Mouse (Mus musculus) kidney, embryonic 14.5 days (tissue): ENCODE results near the gene Dhx32. TPM values are rescaled to one million over a fixed set of nuclear protein-coding genes. Genes with fewer than 3 reads are reported as not detected.

ENCODE experiments used
- ATAC-seq: fragments of 200-750 bp; cut with Nextera tagmentation; 2 replicates; pipeline ENCODE4 v1.8.0; 2017; ENCODE audit warnings: moderate number of reproducible peaks, mild to moderate bottlenecking, moderate TSS enrichment, moderate library complexity; ENCODE audit not compliant: low FRiP score, low TSS enrichment
- H3K27ac ChIP-seq: fragments of 300-500 bp; sonication (generic); 2 replicates; pipeline ENCODE4 v1.5.1; 2014; ENCODE audit warnings: low read depth, mild to moderate bottlenecking, low read length, moderate library complexity, mixed read lengths
- H3K27me3 ChIP-seq: fragments of 300-500 bp; sonication (generic); 2 replicates; pipeline ENCODE4 v1.6.1; 2014; ENCODE audit warnings: mild to moderate bottlenecking, low read length; ENCODE audit not compliant: control insufficient read depth, insufficient read depth
- H3K36me3 ChIP-seq: fragments of 300-500 bp; sonication (generic); 2 replicates; pipeline ENCODE4 v1.6.1; 2014; ENCODE audit warnings: low read length, mixed read lengths; ENCODE audit not compliant: control insufficient read depth, insufficient read depth
- H3K4me1 ChIP-seq: fragments of 300-500 bp; sonication (generic); 2 replicates; pipeline ENCODE4 v1.6.1; 2014; ENCODE audit warnings: low read length, mixed read lengths; ENCODE audit not compliant: control insufficient read depth, insufficient read depth
- H3K4me2 ChIP-seq: fragments of 300-500 bp; sonication (generic); replicated peaks from 2 replicates; pipeline ENCODE4 v1.6.1; 2014; ENCODE audit warnings: low read depth, mild to moderate bottlenecking, low read length
- H3K4me3 ChIP-seq: fragments of 300-500 bp; sonication (generic); 2 replicates; pipeline ENCODE4 v1.5.1; 2014; ENCODE audit warnings: mild to moderate bottlenecking, low read length
- H3K9ac ChIP-seq: fragments of 300-500 bp; sonication (generic); 2 replicates; pipeline ENCODE4 v1.6.1; 2014; ENCODE audit warnings: low read depth, mild to moderate bottlenecking, low read length, moderate library complexity
- H3K9me3 ChIP-seq: fragments of 300-500 bp; sonication (generic); 2 replicates; pipeline ENCODE4 v1.6.1; 2016; ENCODE audit warnings: low read length; ENCODE audit not compliant: control insufficient read depth
- WGBS: fragments of 180-500 bp; shearing (Covaris S2); extraction: QIAGEN DNeasy Blood & Tissue Kit; methylation state at CpG from one replicate; pipeline ENCODE4 v1.1.7; 2014; 5-methylcytosine and 5-hydroxymethylcytosine counted together
- polyA plus RNA-seq: library from polyadenylated mRNA; unstranded; fragments of >200 nt; fragmentation: Nextera tagmentation; extraction: Ambion mirVana; gene quantifications from 2 replicates; pipeline ENCODE4 v1.2.1, GENCODE M21; 2014

Gene Dhx32
- polyA plus RNA-seq, 1 experiment from 2014 or later = 19.9 TPM

- Histone ChIP-seq H3K9ac (no peak overlapping the region), H3K27ac (no peak overlapping the region), H3K9me3 (no peaks in the 10 kb centered on the region), H3K4me1 (0 out of 2 replicates have a peak, but pooled peaks cover 4% of the 10 kb centered on the region), H3K27me3 (no peaks in the 10 kb centered on the region), H3K36me3 (peaks cover 38% of the 10 kb centered on the region), H3K4me3 (no peak overlapping the region), H3K4me2 (no peak overlapping the region)
- no peak for ATAC-seq
- WGBS = 81% methylated on average over 10 of the region's 10 CpGs
Measured at GRCm38 (mm10) chr7:133725571-133725970, 57.0 kb downstream of the Dhx32 start.

GRCm38 (mm10) chr7:133724844-133725243 lies 57.7 kb downstream of the Dhx32 start:
- 89% methylated on average over 10 of the region's 10 CpGs for WGBS
- ATAC-seq = no peak
- H3K36me3 ChIP-seq = peaks cover 45% of the 10 kb centered on the region

GRCm38 (mm10) chr7:133720616-133721015 lies 61.9 kb downstream of the Dhx32 start:
- no peaks in the 10 kb centered on the region for H3K9me3 ChIP-seq

More at GRCm38 (mm10) chr7:133724844-133725243, 57.7 kb downstream of the Dhx32 start:
- H3K27me3 ChIP-seq = no peaks in the 10 kb centered on the region
- 0 out of 2 replicates have a peak, but pooled peaks cover 4% of the 10 kb centered on the region for H3K4me1 ChIP-seq
- no peak overlapping the region for H3K4me2 ChIP-seq
- H3K4me3 ChIP-seq = no peak overlapping the region
- H3K9me3 ChIP-seq = no peaks in the 10 kb centered on the region
- no peak overlapping the region for H3K27ac ChIP-seq
- H3K9ac ChIP-seq = no peak overlapping the region

GRCm38 (mm10) chr7:133718580-133718979 lies 63.9 kb downstream of the Dhx32 start:
- WGBS = 94% methylated on average over 1 of the region's 1 CpGs
- H3K27ac ChIP-seq = no peak overlapping the region
- H3K4me3 ChIP-seq = no peak overlapping the region
- no peak overlapping the region for H3K9ac ChIP-seq
- peaks cover 98% of the 10 kb centered on the region for H3K36me3 ChIP-seq
- no peaks in the 10 kb centered on the region for H3K9me3 ChIP-seq
- no peak overlapping the region for H3K4me2 ChIP-seq
- no peak for ATAC-seq
- no peaks in the 10 kb centered on the region for H3K4me1 ChIP-seq
- H3K27me3 ChIP-seq = no peaks in the 10 kb centered on the region

More at GRCm38 (mm10) chr7:133720616-133721015, 61.9 kb downstream of the Dhx32 start:
- H3K9ac ChIP-seq = no peak overlapping the region
- ATAC-seq = no peak
- no peaks in the 10 kb centered on the region for H3K27me3 ChIP-seq
- peaks cover 87% of the 10 kb centered on the region for H3K36me3 ChIP-seq
- no peaks in the 10 kb centered on the region for H3K4me1 ChIP-seq
- no peak overlapping the region for H3K4me3 ChIP-seq
- WGBS = 83% methylated on average over 11 of the region's 11 CpGs
- no peak overlapping the region for H3K4me2 ChIP-seq
- no peak overlapping the region for H3K27ac ChIP-seq

- Histone ChIP-seq H3K27me3 (no peaks in the 10 kb centered on the region), H3K9ac (no peak overlapping the region), H3K27ac (no peak overlapping the region), H3K4me3 (no peak overlapping the region), H3K36me3 (peaks cover 77% of the 10 kb centered on the region), H3K4me2 (no peak overlapping the region), H3K4me1 (no peaks in the 10 kb centered on the region), H3K9me3 (no peaks in the 10 kb centered on the region)
- WGBS = 86% methylated on average over 4 of the region's 4 CpGs
- ATAC-seq = no peak
Measured at GRCm38 (mm10) chr7:133715387-133715786, 67.1 kb downstream of the Dhx32 start.

GRCm38 (mm10) chr7:133707301-133707700 lies 75.2 kb downstream of the Dhx32 start:
- Histone ChIP-seq H3K4me2 (no peak overlapping the region), H3K36me3 (peaks cover 4% of the 10 kb centered on the region; the same call in 1 of the 2 replicates), H3K27me3 (no peaks in the 10 kb centered on the region), H3K4me3 (no peak overlapping the region), H3K9ac (no peak overlapping the region), H3K27ac (no peak overlapping the region), H3K9me3 (peaks cover 4% of the 10 kb centered on the region; the same call in 1 of the 2 replicates), H3K4me1 (peaks cover 5% of the 10 kb centered on the region; the same call in 1 of the 2 replicates)
- ATAC-seq = no peak
- WGBS = 86% methylated on average over 2 of the region's 2 CpGs

- Histone ChIP-seq H3K9ac (no peak overlapping the region), H3K9me3 (peaks cover 4% of the 10 kb centered on the region; the same call in 1 of the 2 replicates), H3K36me3 (no peaks in the 10 kb centered on the region; the same call in 1 of the 2 replicates), H3K4me3 (no peak overlapping the region), H3K27ac (no peak overlapping the region), H3K27me3 (no peaks in the 10 kb centered on the region), H3K4me2 (no peak overlapping the region), H3K4me1 (no peaks in the 10 kb centered on the region)
- 94% methylated on average over 7 of the region's 7 CpGs for whole genome bisulfite sequencing
- no peak for ATAC-seq
Measured at GRCm38 (mm10) chr7:133703906-133704305, 78.6 kb downstream of the Dhx32 start.

GRCm38 (mm10) chr7:133702333-133702732 lies 80.2 kb downstream of the Dhx32 start:
- H3K9me3 ChIP-seq = no peaks in the 10 kb centered on the region
- no peak overlapping the region for H3K9ac ChIP-seq
- H3K27ac ChIP-seq = no peak overlapping the region
- no peaks in the 10 kb centered on the region for H3K4me1 ChIP-seq
- 93% methylated on average over 10 of the region's 10 CpGs for WGBS
- H3K36me3 ChIP-seq = no peaks in the 10 kb centered on the region; the same call in 1 of the 2 replicates
- H3K27me3 ChIP-seq = no peaks in the 10 kb centered on the region
- no peak overlapping the region for H3K4me3 ChIP-seq
- no peak overlapping the region for H3K4me2 ChIP-seq
- no peak for ATAC-seq

GRCm38 (mm10) chr7:133701366-133701765 lies 81.2 kb downstream of the Dhx32 start:
- H3K9me3 ChIP-seq = no peaks in the 10 kb centered on the region
- H3K27me3 ChIP-seq = no peaks in the 10 kb centered on the region
- H3K9ac ChIP-seq = no peak overlapping the region
- H3K4me2 ChIP-seq = no peak overlapping the region
- 92% methylated on average over 7 of the region's 7 CpGs for WGBS
- H3K4me1 ChIP-seq = no peaks in the 10 kb centered on the region
- no peak overlapping the region for H3K27ac ChIP-seq
- ATAC-seq = no peak
- no peak overlapping the region for H3K4me3 ChIP-seq
- H3K36me3 ChIP-seq = no peaks in the 10 kb centered on the region; the same call in 1 of the 2 replicates
